Mouse (Mus musculus) gastrocnemius, postnatal 14 days (tissue): ENCODE data around the gene Stk36. TPM values are rescaled to one million over a fixed set of nuclear protein-coding genes. Genes with fewer than 3 reads are reported as not detected.

Source experiments
- DNase-seq: peaks from one replicate; pipeline ENCODE4 v3.0.0; 2021; ENCODE audit warnings: mixed read lengths
- intact Hi-C: fragments of 180-260 bp; cut with DNase I; formaldehyde crosslinking; loops from one replicate; pipeline ENCODE4 v1.15.1; 2025; ENCODE audit warnings: low total_unique reads
- microRNA-seq, 2 experiments: library from miRNA; unstranded; fragments of <30 nt; microRNA quantifications; one replicate each; pipeline ENCODE4 v1.2.0; 2021
- total RNA-seq, 2 experiments: library from RNA; stranded (reverse); gene quantifications; 2 replicates each; pipeline ENCODE4 v1.2.3; 2021

The Stk36 gene
- total RNA-seq, 2 experiments from 2014 or later = 1.0 to 1.8 TPM

DNA sequence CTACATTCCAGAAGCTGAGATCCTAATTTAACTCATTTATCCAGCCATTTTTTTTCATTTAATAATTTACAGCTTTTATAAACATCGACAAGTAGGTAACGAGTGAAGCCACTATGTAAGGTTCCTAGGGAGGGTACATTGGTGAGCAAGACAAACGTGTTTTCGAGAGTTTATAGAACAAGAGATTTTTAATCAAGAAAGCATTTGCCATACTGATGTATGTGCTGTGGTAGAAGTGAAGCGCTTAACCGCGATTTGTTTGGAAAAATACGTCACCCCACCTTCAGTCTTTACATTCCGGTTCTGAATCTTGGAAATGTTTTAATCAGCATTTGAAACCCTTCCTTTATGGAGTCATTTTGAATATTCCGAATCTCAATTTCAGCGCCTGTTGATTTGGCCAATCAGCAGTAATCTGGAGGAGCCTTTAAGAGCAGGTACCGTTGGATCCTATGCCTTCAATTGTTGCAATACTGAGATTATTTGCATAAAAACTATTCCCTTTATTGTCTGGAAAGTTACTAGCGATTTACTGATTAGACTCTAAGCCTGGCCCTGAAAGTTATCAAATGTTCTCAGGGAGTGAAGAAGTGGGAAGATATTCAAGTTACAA, 61.1 kb downstream of the Stk36 start:
- intact Hi-C loops = no loop called here
- DNase-seq = no peak

- DNase-seq = no peak
- intact Hi-C loops = no loop called here
These were observed 63.9 kb downstream of the Stk36 start for GRCm38 (mm10) chr1:74665153-74665552.

- intact Hi-C loops = no loop called here
- DNase-seq = no peak
These were observed 67.1 kb downstream of the Stk36 start for GRCm38 (mm10) chr1:74668371-74668770.

- DNase-seq = peak; percentile 18
- intact Hi-C loops = no loop called here
These were observed 71.5 kb downstream of the Stk36 start for GRCm38 (mm10) chr1:74672731-74673130.

DNA sequence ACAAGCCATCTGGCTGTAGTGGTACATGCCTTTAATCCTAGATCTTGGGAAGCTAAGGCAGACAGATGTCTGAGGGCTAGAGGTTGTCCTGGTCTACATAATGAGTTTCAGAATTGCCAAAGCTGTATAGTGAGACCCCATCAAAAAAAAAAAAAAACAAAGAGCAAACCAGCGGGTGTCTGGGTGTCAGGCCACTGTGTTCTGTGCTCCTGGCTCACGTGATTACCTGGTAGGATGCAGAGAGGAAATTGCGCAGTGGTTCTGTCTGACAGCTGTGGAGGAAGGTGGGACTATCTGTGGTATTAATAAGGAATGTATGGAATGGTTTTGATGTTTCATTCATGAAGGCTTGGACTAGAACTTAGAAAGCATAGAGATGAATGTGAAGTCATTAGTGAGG, 75.6 kb downstream of the Stk36 start:
- intact Hi-C loops = no loop called here
- DNase-seq = no peak

DNA sequence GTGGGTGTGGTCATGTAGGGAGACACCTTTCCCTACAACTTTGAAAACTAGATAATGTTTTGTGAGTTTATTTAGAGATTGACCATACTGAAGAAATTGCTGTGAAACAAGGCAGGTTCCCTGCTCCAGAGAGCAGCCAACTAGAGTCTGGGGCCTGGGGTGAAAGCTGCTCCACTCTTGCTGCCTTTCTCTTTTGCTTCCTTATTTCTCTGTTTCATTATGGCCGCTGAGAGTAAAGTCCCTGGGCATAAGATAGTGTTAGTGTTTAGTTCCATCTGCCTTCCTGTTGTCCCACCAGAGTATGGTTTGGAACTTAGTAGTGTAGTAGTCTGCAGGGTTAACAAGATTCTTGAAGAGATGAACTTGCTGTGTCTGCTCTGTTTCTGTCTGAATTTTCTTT, 76.6 kb downstream of the Stk36 start:
- intact Hi-C loops = no loop called here
- DNase-seq = no peak

Small RNAs within 50 kb of the gene (microRNA-seq; reads per million reads assigned to microRNA genes)
- 0 reads per million in 2 experiments for gene Gm25035

Other genes with a start within 250 kb of the Stk36 start
- gene Catip, start 239.3 kb upstream of the Stk36 start, total RNA-seq = under 1 TPM; 0.10 to 0.20 TPM
- gene Slc11a1, start 226.2 kb upstream of the Stk36 start, total RNA-seq = 1 to 10 TPM; 2.5 to 4.5 TPM
- gene Ctdsp1, start 209.9 kb upstream of the Stk36 start, total RNA-seq = 10 to 100 TPM; 88.2 to 88.5 TPM
- under 1 TPM; 0.27 TPM for gene Vil1, start 192.1 kb upstream of the Stk36 start, total RNA-seq
- 10 to 100 TPM; 10.5 to 12.5 TPM for gene Cnot9, start 95.4 kb upstream of the Stk36 start, total RNA-seq
- 10 to 100 TPM; 72.7 to 76.3 TPM for gene Plcd4, start 58.6 kb upstream of the Stk36 start, total RNA-seq
- gene Usp37, start 57.2 kb upstream of the Stk36 start, total RNA-seq = 10 to 100 TPM in 1 of 2 experiments, 1 to 10 TPM in 1; 6.6 to 10.6 TPM
- gene Zfp142, start 13.2 kb upstream of the Stk36 start, total RNA-seq = 1 to 10 TPM; 7.7 to 8.5 TPM
- gene Bcs1l, start 13.2 kb upstream of the Stk36 start, total RNA-seq = 10 to 100 TPM; 13.1 to 16.8 TPM
- gene Rnf25, start within 50 bp of the Stk36 start, total RNA-seq = 10 to 100 TPM; 14.6 to 16.1 TPM
- gene Ttll4, start 60.3 kb downstream of the Stk36 start, total RNA-seq = 10 to 100 TPM in 1 of 2 experiments, 1 to 10 TPM in 1; 9.1 to 10.5 TPM
- gene Cyp27a1, start 112.1 kb downstream of the Stk36 start, total RNA-seq = 10 to 100 TPM in 1 of 2 experiments, 1 to 10 TPM in 1; 9.9 to 22.2 TPM
- 100 to 1,000 TPM in 1 of 2 experiments, 10 to 100 TPM in 1; 76.2 to 109 TPM for gene Prkag3, start 147.8 kb downstream of the Stk36 start, total RNA-seq
- 1 to 10 TPM in 1 of 2 experiments, under 1 TPM in 1; 0.49 to 1.7 TPM for gene Wnt6, start 170.4 kb downstream of the Stk36 start, total RNA-seq
- under 1 TPM in 1 of 2 experiments, not detected in 1; 0.10 TPM for gene Wnt10a, start 190.1 kb downstream of the Stk36 start, total RNA-seq